Comparison of ENCODE assay signal across 15 mouse cellular contexts in genomic region chr7:101464927-101465326, GRCm38 (mm10). TPM values are rescaled to one million over a fixed set of nuclear protein-coding genes. Genes with fewer than 3 reads are reported as not detected.
DNase-seq lines count a peak whose midpoint lies in the region; ATAC-seq and TF ChIP-seq lines count a peak whose summit lies in the region.
"Had no signal": no experiment of that assay in that cellular context is flagged by ENCODE, and none has a peak within 500 bp of the region (broad histone marks: within the 10 kb centered on the region; RNA-seq: fewer than 3 reads in every experiment).

No protein-coding gene starts in this region.

- no peak overlapping the region for H3K4me3 ChIP-seq in heart, embryonic 13.5 days
- H3K4me3 ChIP-seq in heart, embryonic 12.5 days, result no peak overlapping the region
- H3K4me3 ChIP-seq in brown adipose tissue, adult 24 weeks (ENCODE audit: insufficient read depth, low read depth, low read length), result no peak overlapping the region
- H3K4me3 ChIP-seq in hindbrain, postnatal 0 days (ENCODE audit: low read length), result no peak overlapping the region
- H3K4me3 ChIP-seq: liver, embryonic 15.5 days had no signal

- H3K4me2 ChIP-seq in heart, embryonic 13.5 days, result no peak overlapping the region
- no peak overlapping the region; the same call in 1 of the 2 replicates for H3K4me2 ChIP-seq in heart, embryonic 12.5 days
- no peak overlapping the region for H3K4me2 ChIP-seq in hindbrain, postnatal 0 days (ENCODE audit: low read depth, low read length)
- H3K4me2 ChIP-seq: liver, embryonic 15.5 days had no signal

- peak; percentile 81 for DNase-seq in left cerebral cortex, postnatal 4 days
- DNase-seq in left cerebral cortex, postnatal 14 days (ENCODE audit: low spot score in 2 of 2), result no peak
- DNase-seq in hindbrain, postnatal 0 days (ENCODE audit: low spot score), result peak; percentile 67
- no peak for DNase-seq in right cerebral cortex, postnatal 25 days
- no peak for DNase-seq in frontal cortex, postnatal 14 days (ENCODE audit: low spot score in 2 of 2)
- DNase-seq: cerebellum, adult 2 months; layer of hippocampus, postnatal 36 days had no signal

- no peak overlapping the region for H3K9ac ChIP-seq in heart, embryonic 13.5 days
- no peak overlapping the region for H3K9ac ChIP-seq in heart, embryonic 12.5 days
- no peak overlapping the region for H3K9ac ChIP-seq in hindbrain, postnatal 0 days (replicated peaks; ENCODE audit: low read length)
- H3K9ac ChIP-seq: liver, embryonic 15.5 days had no signal

- ATAC-seq in heart, embryonic 13.5 days (ENCODE audit: extremely low read depth, insufficient number of reproducible peaks, low FRiP score, low TSS enrichment), result no peak
- ATAC-seq in heart, embryonic 12.5 days (ENCODE audit: insufficient number of reproducible peaks, low FRiP score), result no peak
- ATAC-seq in hindbrain, postnatal 0 days, result 0 out of 2 replicates have a peak, but pooled peaks have one; percentile 25
- ATAC-seq: CD4-positive, CD25-positive, alpha-beta regulatory T cell, adult 4 months; midbrain, embryonic 16.5 days; Patski had no signal

- H3K27ac ChIP-seq in heart, embryonic 13.5 days (replicated peaks), result peak overlapping the region; percentile 53
- H3K27ac ChIP-seq in heart, embryonic 12.5 days (ENCODE audit: poor library complexity, severe bottlenecking), result no peak overlapping the region
- peak overlapping the region; percentile 98 for H3K27ac ChIP-seq in brown adipose tissue, adult 24 weeks (replicated peaks; ENCODE audit: low read depth, low read length)
- no peak overlapping the region for H3K27ac ChIP-seq in hindbrain, postnatal 0 days

- TF ChIP-seq CTCF in hindbrain, postnatal 0 days (IDR thresholded peaks at IDR 0.05; ENCODE audit: low read depth), result no peak

- intact Hi-C loops in left cerebral cortex, postnatal 4 days (cut with DNase I), result no loop called here
- intact Hi-C loops in left cerebral cortex, postnatal 14 days (cut with DNase I), result no loop called here

- H3K9me3 ChIP-seq in heart, embryonic 13.5 days, result no peaks in the 10 kb centered on the region
- no peaks in the 10 kb centered on the region for H3K9me3 ChIP-seq in heart, embryonic 12.5 days (replicated peaks)
- H3K9me3 ChIP-seq in hindbrain, postnatal 0 days (ENCODE audit: low read length), result no peaks in the 10 kb centered on the region
- H3K9me3 ChIP-seq: liver, embryonic 15.5 days had no signal

- 54% methylated on average over 4 of the region's 4 CpGs for WGBS in heart, embryonic 13.5 days
- 36% methylated on average over 4 of the region's 4 CpGs for WGBS in heart, embryonic 12.5 days
- WGBS in hindbrain, postnatal 0 days, result 56% methylated on average over 4 of the region's 4 CpGs

- no peaks in the 10 kb centered on the region for H3K36me3 ChIP-seq in heart, embryonic 13.5 days
- no peaks in the 10 kb centered on the region for H3K36me3 ChIP-seq in heart, embryonic 12.5 days
- no peaks in the 10 kb centered on the region for H3K36me3 ChIP-seq in hindbrain, postnatal 0 days (ENCODE audit: insufficient read depth, low read length)
- H3K36me3 ChIP-seq: liver, embryonic 15.5 days had no signal

- H3K27me3 ChIP-seq in heart, embryonic 13.5 days (replicated peaks), result peaks cover 10% of the 10 kb centered on the region; the same call in 1 of the 2 replicates
- H3K27me3 ChIP-seq in heart, embryonic 12.5 days (replicated peaks), result 0 out of 2 replicates have a peak, but pooled peaks cover 12% of the 10 kb centered on the region
- H3K27me3 ChIP-seq in hindbrain, postnatal 0 days (ENCODE audit: insufficient read depth, low read length), result no peaks in the 10 kb centered on the region
- H3K27me3 ChIP-seq: liver, embryonic 15.5 days; Patski had no signal

- H3K4me1 ChIP-seq in heart, embryonic 13.5 days, result peaks cover 59% of the 10 kb centered on the region
- H3K4me1 ChIP-seq in heart, embryonic 12.5 days (replicated peaks), result peaks cover 47% of the 10 kb centered on the region
- H3K4me1 ChIP-seq in brown adipose tissue, adult 24 weeks (ENCODE audit: control insufficient read depth, insufficient read depth, insufficient read length, low read length), result peaks cover 52% of the 10 kb centered on the region
- peaks cover 20% of the 10 kb centered on the region; the same call in 1 of the 2 replicates for H3K4me1 ChIP-seq in hindbrain, postnatal 0 days (ENCODE audit: insufficient read depth, low read length)

RNA-seq across cellular contexts. Expression of gene Pde2a, which starts 43.4 kb away (rescaled TPM):
- polyA plus RNA-seq in heart, embryonic 13.5 days (2015; fragmentation: Nextera tagmentation; extraction: Ambion mirVana), result 10.4 and 11.5 TPM in 2 replicates
- polyA plus RNA-seq in heart, embryonic 12.5 days (2016; fragmentation: Nextera tagmentation; extraction: Ambion mirVana), result 3.2 and 6.2 TPM in 2 replicates
- 100 to 1,000 TPM; 173 to 179 TPM for total RNA-seq in left cerebral cortex, postnatal 4 days (2021)
- total RNA-seq in left cerebral cortex, postnatal 14 days (2021), result 100 to 1,000 TPM; 349 to 363 TPM
- 2.6 and 12.2 TPM in 2 replicates for polyA plus RNA-seq in brown adipose tissue, adult 24 weeks (2012; ENCODE audit: insufficient read depth, insufficient read length, missing spikeins)
- 54.4 and 55.8 TPM in 2 replicates for total RNA-seq in hindbrain, postnatal 0 days (2014; rRNA removed)
- polyA plus RNA-seq in hindbrain, postnatal 0 days (2015; fragmentation: Nextera tagmentation; extraction: Ambion mirVana), result 26.7 and 27.1 TPM in 2 replicates

RNA-seq across cellular contexts. Expression of gene Gm45837, which starts 54.2 kb away (rescaled TPM):
- polyA plus RNA-seq in heart, embryonic 13.5 days (2015; fragmentation: Nextera tagmentation; extraction: Ambion mirVana), result not detected in 2 replicates
- polyA plus RNA-seq in heart, embryonic 12.5 days (2016; fragmentation: Nextera tagmentation; extraction: Ambion mirVana), result 0.74 and 2.9 TPM in 2 replicates
- 1 to 10 TPM in 1 of 2 experiments, not detected in 1; 6.6 TPM for total RNA-seq in left cerebral cortex, postnatal 4 days (2021)
- total RNA-seq in left cerebral cortex, postnatal 14 days (2021), result not detected
- 16.1 TPM in 1 of 2 replicates, not detected in the other for polyA plus RNA-seq in brown adipose tissue, adult 24 weeks (2012; ENCODE audit: insufficient read depth, insufficient read length, missing spikeins)
- not detected in 2 replicates for total RNA-seq in hindbrain, postnatal 0 days (2014; rRNA removed)
- not detected in 2 replicates for polyA plus RNA-seq in hindbrain, postnatal 0 days (2015; fragmentation: Nextera tagmentation; extraction: Ambion mirVana)
- total RNA-seq: adrenal gland, postnatal 14 days had no signal
- polyA plus RNA-seq: liver, embryonic 15.5 days had no signal

Comparison
In these comparisons a context has a peak if more than half of its experiments do, and no peak if none do; other contexts are left out.
1. H3K27ac ChIP-seq: peak in heart, embryonic 13.5 days (single experiment) and brown adipose tissue, adult 24 weeks (single experiment); none in heart, embryonic 12.5 days (single experiment) and hindbrain, postnatal 0 days (single experiment).
2. DNase-seq: peak in left cerebral cortex, postnatal 4 days (single experiment) and hindbrain, postnatal 0 days (single experiment); none in left cerebral cortex, postnatal 14 days (0 of 2), right cerebral cortex, postnatal 25 days (single experiment) and frontal cortex, postnatal 14 days (0 of 2).